Mouse (Mus musculus): ENCODE measurements around the gene Ier3. TPM values are rescaled to one million over a fixed set of nuclear protein-coding genes. Genes with fewer than 3 reads are reported as not detected.

Ier3 gene
- polyA plus RNA-seq, 1 experiment: 6.2 TPM

- TF ChIP-seq CTCF (IDR thresholded peaks at IDR 0.05; ENCODE audit: borderline replicate concordance, control insufficient read depth, extremely low read depth, insufficient read depth, low read length, poor library complexity) (no peak), POLR2A (IDR thresholded peaks at IDR 0.05; ENCODE audit: control insufficient read depth, extremely low read depth, insufficient read depth, low read length, poor library complexity) (no peak)
- H3K36me3 ChIP-seq (ENCODE audit: control insufficient read depth, insufficient read depth, low read length): no peaks in the 10 kb centered on the region
- H3K4me3 ChIP-seq (ENCODE audit: control insufficient read depth, insufficient read depth, low read length): no peak overlapping the region
- no peaks in the 10 kb centered on the region for H3K27me3 ChIP-seq (ENCODE audit: control insufficient read depth, insufficient read depth, low read length)
- DNase-seq: no peak
- no peaks in the 10 kb centered on the region; the same call in 1 of the 2 replicates for H3K4me1 ChIP-seq (replicated peaks; ENCODE audit: control insufficient read depth, insufficient read depth, low read length)
- no peak overlapping the region for H3K27ac ChIP-seq (ENCODE audit: control insufficient read depth, insufficient read depth, low read length)
- 88% methylated on average over 2 of the region's 2 CpGs for WGBS
These were observed 28.6 kb upstream of the Ier3 start for GRCm38 (mm10) chr17:35792837-35793236.

- H3K27ac ChIP-seq (ENCODE audit: control insufficient read depth, insufficient read depth, low read length): no peak overlapping the region
- H3K4me3 ChIP-seq (ENCODE audit: control insufficient read depth, insufficient read depth, low read length): no peak overlapping the region
- TF ChIP-seq POLR2A (IDR thresholded peaks at IDR 0.05; ENCODE audit: control insufficient read depth, extremely low read depth, insufficient read depth, low read length, poor library complexity) (no peak), CTCF (IDR thresholded peaks at IDR 0.05; ENCODE audit: borderline replicate concordance, control insufficient read depth, extremely low read depth, insufficient read depth, low read length, poor library complexity) (no peak)
- no peak for DNase-seq
- H3K36me3 ChIP-seq (ENCODE audit: control insufficient read depth, insufficient read depth, low read length): no peaks in the 10 kb centered on the region
- 37% methylated on average over 2 of the region's 2 CpGs for WGBS
- no peaks in the 10 kb centered on the region; the same call in 1 of the 2 replicates for H3K4me1 ChIP-seq (replicated peaks; ENCODE audit: control insufficient read depth, insufficient read depth, low read length)
- no peaks in the 10 kb centered on the region for H3K27me3 ChIP-seq (ENCODE audit: control insufficient read depth, insufficient read depth, low read length)
These were observed 26.4 kb upstream of the Ier3 start for GRCm38 (mm10) chr17:35795099-35795498.

GRCm38 (mm10) chr17:35795656-35796055, 25.8 kb upstream of the Ier3 start:
- 91% methylated on average over 6 of the region's 6 CpGs for WGBS
- Histone ChIP-seq H3K4me3 (ENCODE audit: control insufficient read depth, insufficient read depth, low read length) (no peak overlapping the region), H3K4me1 (replicated peaks; ENCODE audit: control insufficient read depth, insufficient read depth, low read length) (no peaks in the 10 kb centered on the region; the same call in 1 of the 2 replicates), H3K27me3 (ENCODE audit: control insufficient read depth, insufficient read depth, low read length) (no peaks in the 10 kb centered on the region), H3K27ac (ENCODE audit: control insufficient read depth, insufficient read depth, low read length) (no peak overlapping the region), H3K36me3 (ENCODE audit: control insufficient read depth, insufficient read depth, low read length) (no peaks in the 10 kb centered on the region)
- DNase-seq: no peak
- no peak for TF ChIP-seq POLR2A (IDR thresholded peaks at IDR 0.05; ENCODE audit: control insufficient read depth, extremely low read depth, insufficient read depth, low read length, poor library complexity)
- no peak for TF ChIP-seq CTCF (IDR thresholded peaks at IDR 0.05; ENCODE audit: borderline replicate concordance, control insufficient read depth, extremely low read depth, insufficient read depth, low read length, poor library complexity)

GRCm38 (mm10) chr17:35796835-35797234, 24.6 kb upstream of the Ier3 start:
- no peaks in the 10 kb centered on the region for H3K27me3 ChIP-seq (ENCODE audit: control insufficient read depth, insufficient read depth, low read length)
- no peaks in the 10 kb centered on the region; the same call in 1 of the 2 replicates for H3K4me1 ChIP-seq (replicated peaks; ENCODE audit: control insufficient read depth, insufficient read depth, low read length)
- no peak for DNase-seq
- WGBS: 48% methylated on average over 5 of the region's 5 CpGs
- TF ChIP-seq CTCF (IDR thresholded peaks at IDR 0.05; ENCODE audit: borderline replicate concordance, control insufficient read depth, extremely low read depth, insufficient read depth, low read length, poor library complexity) (no peak), POLR2A (IDR thresholded peaks at IDR 0.05; ENCODE audit: control insufficient read depth, extremely low read depth, insufficient read depth, low read length, poor library complexity) (no peak)
- H3K36me3 ChIP-seq (ENCODE audit: control insufficient read depth, insufficient read depth, low read length): no peaks in the 10 kb centered on the region
- no peak overlapping the region for H3K27ac ChIP-seq (ENCODE audit: control insufficient read depth, insufficient read depth, low read length)
- no peak overlapping the region for H3K4me3 ChIP-seq (ENCODE audit: control insufficient read depth, insufficient read depth, low read length)

- TF ChIP-seq CTCF (IDR thresholded peaks at IDR 0.05; ENCODE audit: borderline replicate concordance, control insufficient read depth, extremely low read depth, insufficient read depth, low read length, poor library complexity) (no peak), POLR2A (IDR thresholded peaks at IDR 0.05; ENCODE audit: control insufficient read depth, extremely low read depth, insufficient read depth, low read length, poor library complexity) (no peak)
- no peaks in the 10 kb centered on the region for H3K36me3 ChIP-seq (ENCODE audit: control insufficient read depth, insufficient read depth, low read length)
- no peak overlapping the region for H3K4me3 ChIP-seq (ENCODE audit: control insufficient read depth, insufficient read depth, low read length)
- DNase-seq: no peak
- H3K27ac ChIP-seq (ENCODE audit: control insufficient read depth, insufficient read depth, low read length): no peak overlapping the region
- H3K27me3 ChIP-seq (ENCODE audit: control insufficient read depth, insufficient read depth, low read length): no peaks in the 10 kb centered on the region
- 91% methylated on average over 2 of the region's 2 CpGs for WGBS
- H3K4me1 ChIP-seq (replicated peaks; ENCODE audit: control insufficient read depth, insufficient read depth, low read length): no peaks in the 10 kb centered on the region; the same call in 1 of the 2 replicates
These were observed 20.6 kb upstream of the Ier3 start for GRCm38 (mm10) chr17:35800905-35801304.

GRCm38 (mm10) chr17:35803020-35803419, 18.5 kb upstream of the Ier3 start:
- Histone ChIP-seq H3K27me3 (ENCODE audit: control insufficient read depth, insufficient read depth, low read length) (no peaks in the 10 kb centered on the region), H3K4me1 (replicated peaks; ENCODE audit: control insufficient read depth, insufficient read depth, low read length) (no peaks in the 10 kb centered on the region), H3K36me3 (ENCODE audit: control insufficient read depth, insufficient read depth, low read length) (no peaks in the 10 kb centered on the region), H3K4me3 (ENCODE audit: control insufficient read depth, insufficient read depth, low read length) (no peak overlapping the region), H3K27ac (ENCODE audit: control insufficient read depth, insufficient read depth, low read length) (no peak overlapping the region)
- TF ChIP-seq CTCF (IDR thresholded peaks at IDR 0.05; ENCODE audit: borderline replicate concordance, control insufficient read depth, extremely low read depth, insufficient read depth, low read length, poor library complexity) (no peak), POLR2A (IDR thresholded peaks at IDR 0.05; ENCODE audit: control insufficient read depth, extremely low read depth, insufficient read depth, low read length, poor library complexity) (no peak)
- no peak for DNase-seq
- 90% methylated on average over 6 of the region's 6 CpGs for WGBS

- H3K27ac ChIP-seq (ENCODE audit: control insufficient read depth, insufficient read depth, low read length): no peak overlapping the region
- DNase-seq: no peak
- H3K27me3 ChIP-seq (ENCODE audit: control insufficient read depth, insufficient read depth, low read length): no peaks in the 10 kb centered on the region
- H3K36me3 ChIP-seq (ENCODE audit: control insufficient read depth, insufficient read depth, low read length): no peaks in the 10 kb centered on the region
- no peak for TF ChIP-seq POLR2A (IDR thresholded peaks at IDR 0.05; ENCODE audit: control insufficient read depth, extremely low read depth, insufficient read depth, low read length, poor library complexity)
- no peak for TF ChIP-seq CTCF (IDR thresholded peaks at IDR 0.05; ENCODE audit: borderline replicate concordance, control insufficient read depth, extremely low read depth, insufficient read depth, low read length, poor library complexity)
- H3K4me3 ChIP-seq (ENCODE audit: control insufficient read depth, insufficient read depth, low read length): no peak overlapping the region
- no peaks in the 10 kb centered on the region for H3K4me1 ChIP-seq (replicated peaks; ENCODE audit: control insufficient read depth, insufficient read depth, low read length)
- WGBS: 88% methylated on average over 4 of the region's 4 CpGs
These were observed 17.6 kb upstream of the Ier3 start for GRCm38 (mm10) chr17:35803858-35804399.
